Mouse (Mus musculus): ENCODE data around the gene Ndufs2. TPM values are rescaled to one million over a fixed set of nuclear protein-coding genes. Genes with fewer than 3 reads are reported as not detected.

The Ndufs2 gene
- polyA plus RNA-seq, 1 experiment from 2014 or later = 280 TPM

DNA sequence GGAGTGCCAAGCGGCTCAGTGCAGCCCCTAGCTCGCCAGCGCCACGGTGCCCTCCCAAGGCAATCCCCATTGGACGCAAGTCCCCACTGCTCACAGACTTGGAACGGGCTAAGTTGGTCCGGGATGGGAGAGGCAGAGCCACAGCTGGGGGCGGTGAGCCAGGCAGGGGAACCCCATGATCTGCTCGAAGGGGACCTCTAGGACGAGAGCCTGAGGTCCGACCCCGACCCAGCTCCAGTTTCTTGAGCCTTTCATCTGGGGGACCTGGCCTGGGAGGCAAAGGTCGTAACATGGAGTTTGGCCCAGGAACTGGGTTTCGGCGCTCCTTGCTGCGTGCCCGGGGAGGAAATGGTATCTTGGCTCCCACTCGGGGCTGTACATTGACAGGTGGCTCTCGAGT is 35.3 kb upstream of the Ndufs2 start:
- H3K36me3 ChIP-seq (ENCODE audit: control insufficient read depth, insufficient read depth, low read length) = peaks cover 23% of the 10 kb centered on the region
- peak overlapping the region; percentile 94 for H3K4me3 ChIP-seq (ENCODE audit: low read length)
- peak overlapping the region; percentile 99 for H3K9ac ChIP-seq (ENCODE audit: low read depth, low read length)
- no peak overlapping the region for H3K27ac ChIP-seq (ENCODE audit: low read depth, low read length)
- H3K27me3 ChIP-seq (replicated peaks; ENCODE audit: control insufficient read depth, insufficient read depth, low read length) = no peaks in the 10 kb centered on the region
- H3K4me1 ChIP-seq (ENCODE audit: control insufficient read depth, insufficient read depth, low read depth, low read length) = peaks cover 23% of the 10 kb centered on the region
- ATAC-seq = no peak
- H3K9me3 ChIP-seq (ENCODE audit: control insufficient read depth, low read length) = no peaks in the 10 kb centered on the region
- peak overlapping the region; percentile 65 for H3K4me2 ChIP-seq (ENCODE audit: low read length)
- 88% methylated on average over 19 of the region's 19 CpGs for WGBS

DNA sequence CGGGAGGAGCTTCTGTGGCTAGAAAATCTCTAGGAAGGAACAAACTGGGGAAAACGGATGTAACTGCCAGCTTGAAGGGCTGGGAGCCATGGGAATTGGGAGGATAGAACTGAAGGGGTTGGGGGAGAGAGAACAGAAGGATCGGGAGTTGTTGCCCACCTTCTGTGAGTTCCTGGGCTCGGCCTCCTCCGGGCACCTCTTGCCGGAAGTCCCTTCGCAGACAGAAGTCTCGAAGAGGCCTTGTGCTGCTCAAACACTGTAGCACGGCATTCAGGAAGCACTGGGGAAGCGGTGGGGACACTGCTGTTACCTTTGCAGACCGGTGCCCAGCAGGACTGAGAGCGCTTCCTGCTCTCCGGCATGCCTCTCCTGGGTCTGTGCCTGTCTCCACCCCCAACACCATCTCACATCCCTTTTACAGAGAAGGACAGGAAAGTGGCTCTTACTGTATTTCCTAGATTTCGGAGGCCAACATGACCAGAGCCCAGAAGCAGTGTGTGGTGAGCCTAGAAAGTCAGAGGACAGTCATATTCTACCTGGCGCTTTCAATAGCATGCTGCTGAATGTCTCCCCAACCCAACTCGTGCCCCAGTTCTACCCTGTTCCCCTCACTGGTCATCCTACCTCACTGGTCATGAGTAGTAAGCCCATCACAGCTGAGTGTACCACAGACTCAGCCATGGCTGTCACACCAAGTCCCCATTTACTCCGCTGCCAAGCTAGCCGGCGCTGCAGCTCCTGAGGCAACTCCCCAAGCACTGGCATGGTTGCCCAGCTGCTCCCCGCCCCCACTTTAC is 34.1 kb upstream of the Ndufs2 start:
- H3K4me2 ChIP-seq (ENCODE audit: low read length) = no peak overlapping the region
- no peaks in the 10 kb centered on the region for H3K27me3 ChIP-seq (replicated peaks; ENCODE audit: control insufficient read depth, insufficient read depth, low read length)
- no peak overlapping the region for H3K9ac ChIP-seq (ENCODE audit: low read depth, low read length)
- H3K9me3 ChIP-seq (ENCODE audit: control insufficient read depth, low read length) = no peaks in the 10 kb centered on the region
- ATAC-seq = no peak
- WGBS = 83% methylated on average over 20 of the region's 20 CpGs
- peaks cover 23% of the 10 kb centered on the region for H3K36me3 ChIP-seq (ENCODE audit: control insufficient read depth, insufficient read depth, low read length)
- peaks cover 28% of the 10 kb centered on the region for H3K4me1 ChIP-seq (ENCODE audit: control insufficient read depth, insufficient read depth, low read depth, low read length)
- H3K27ac ChIP-seq (ENCODE audit: low read depth, low read length) = no peak overlapping the region
- H3K4me3 ChIP-seq (ENCODE audit: low read length) = no peak overlapping the region

DNA sequence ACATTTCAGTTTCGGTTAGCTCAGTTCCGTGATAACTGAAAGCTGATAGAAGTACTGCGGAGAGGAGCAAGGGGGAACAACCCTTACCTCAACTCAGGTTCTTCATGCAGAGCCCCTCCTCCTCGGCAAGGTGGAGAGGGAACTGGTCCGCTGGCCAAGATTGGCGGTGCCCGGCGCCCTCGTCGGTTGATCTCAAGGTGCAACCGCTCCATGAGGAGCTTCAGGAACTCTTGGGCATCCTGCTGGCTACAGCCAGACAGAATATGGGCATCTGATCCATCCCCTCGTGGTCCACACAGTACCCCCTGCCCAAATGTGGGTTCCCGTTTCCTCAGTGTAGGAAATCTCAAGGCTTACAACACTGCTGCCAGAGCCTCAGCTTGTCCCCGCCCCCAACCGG is 33.3 kb upstream of the Ndufs2 start:
- peaks cover 20% of the 10 kb centered on the region for H3K36me3 ChIP-seq (ENCODE audit: control insufficient read depth, insufficient read depth, low read length)
- no peak overlapping the region for H3K4me3 ChIP-seq (ENCODE audit: low read length)
- no peak for ATAC-seq
- H3K27me3 ChIP-seq (replicated peaks; ENCODE audit: control insufficient read depth, insufficient read depth, low read length) = no peaks in the 10 kb centered on the region
- H3K9me3 ChIP-seq (ENCODE audit: control insufficient read depth, low read length) = no peaks in the 10 kb centered on the region
- no peak overlapping the region for H3K27ac ChIP-seq (ENCODE audit: low read depth, low read length)
- no peak overlapping the region for H3K9ac ChIP-seq (ENCODE audit: low read depth, low read length)
- no peak overlapping the region for H3K4me2 ChIP-seq (ENCODE audit: low read length)
- 89% methylated on average over 15 of the region's 15 CpGs for WGBS
- peaks cover 36% of the 10 kb centered on the region for H3K4me1 ChIP-seq (ENCODE audit: control insufficient read depth, insufficient read depth, low read depth, low read length)

DNA sequence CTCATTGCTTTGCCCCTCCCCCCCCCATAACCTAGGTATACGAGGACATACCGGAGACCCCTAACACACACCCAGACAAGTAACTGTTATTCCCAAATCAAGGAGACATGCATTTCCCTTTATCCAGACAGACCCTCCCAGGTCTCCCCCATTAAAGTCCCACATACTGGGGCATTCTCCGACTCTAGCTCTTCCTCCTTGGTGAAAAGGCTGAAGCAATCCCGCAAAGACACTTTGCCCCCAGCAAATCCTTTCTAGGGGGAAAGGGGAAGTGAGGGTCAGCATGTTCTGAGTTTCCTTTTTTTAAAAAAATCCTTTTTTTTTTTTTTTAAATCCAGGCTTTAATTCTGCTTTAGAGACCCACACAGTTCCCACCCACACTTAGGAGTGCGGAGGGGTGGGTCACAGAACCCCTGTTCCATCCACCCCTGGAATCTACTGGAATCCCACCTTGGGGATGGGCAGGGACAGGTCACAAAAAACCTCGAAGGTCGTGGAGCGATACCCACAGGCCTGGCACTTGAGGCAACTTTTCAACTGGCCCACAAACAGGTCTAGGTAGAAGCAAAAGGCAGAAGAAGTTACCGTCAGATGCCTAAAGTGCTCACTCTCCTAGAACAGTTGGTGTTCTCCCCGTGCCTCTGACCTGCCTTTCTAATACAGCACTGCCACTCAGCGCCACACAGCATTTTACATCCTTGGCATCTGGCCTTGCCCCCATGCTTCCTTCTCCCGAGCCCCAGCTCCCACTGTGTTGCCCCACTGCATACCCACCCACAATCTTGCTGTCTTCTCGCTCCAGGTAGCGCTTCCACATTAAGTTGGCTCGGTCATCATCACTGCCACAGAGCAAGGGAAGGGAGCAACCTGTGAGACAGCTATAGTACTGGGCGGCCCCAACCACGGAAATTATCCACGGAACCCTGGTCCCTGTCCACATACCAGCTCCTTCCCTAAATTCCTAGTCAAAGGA is 32.3 kb upstream of the Ndufs2 start:
- Histone ChIP-seq H3K4me2 (ENCODE audit: low read length) (no peak overlapping the region), H3K27ac (ENCODE audit: low read depth, low read length) (no peak overlapping the region), H3K9ac (ENCODE audit: low read depth, low read length) (no peak overlapping the region), H3K36me3 (ENCODE audit: control insufficient read depth, insufficient read depth, low read length) (peaks cover 15% of the 10 kb centered on the region), H3K4me3 (ENCODE audit: low read length) (no peak overlapping the region), H3K9me3 (ENCODE audit: control insufficient read depth, low read length) (no peaks in the 10 kb centered on the region), H3K27me3 (replicated peaks; ENCODE audit: control insufficient read depth, insufficient read depth, low read length) (no peaks in the 10 kb centered on the region), H3K4me1 (ENCODE audit: control insufficient read depth, insufficient read depth, low read depth, low read length) (peaks cover 36% of the 10 kb centered on the region)
- WGBS = 92% methylated on average over 18 of the region's 18 CpGs
- no peak for ATAC-seq

DNA sequence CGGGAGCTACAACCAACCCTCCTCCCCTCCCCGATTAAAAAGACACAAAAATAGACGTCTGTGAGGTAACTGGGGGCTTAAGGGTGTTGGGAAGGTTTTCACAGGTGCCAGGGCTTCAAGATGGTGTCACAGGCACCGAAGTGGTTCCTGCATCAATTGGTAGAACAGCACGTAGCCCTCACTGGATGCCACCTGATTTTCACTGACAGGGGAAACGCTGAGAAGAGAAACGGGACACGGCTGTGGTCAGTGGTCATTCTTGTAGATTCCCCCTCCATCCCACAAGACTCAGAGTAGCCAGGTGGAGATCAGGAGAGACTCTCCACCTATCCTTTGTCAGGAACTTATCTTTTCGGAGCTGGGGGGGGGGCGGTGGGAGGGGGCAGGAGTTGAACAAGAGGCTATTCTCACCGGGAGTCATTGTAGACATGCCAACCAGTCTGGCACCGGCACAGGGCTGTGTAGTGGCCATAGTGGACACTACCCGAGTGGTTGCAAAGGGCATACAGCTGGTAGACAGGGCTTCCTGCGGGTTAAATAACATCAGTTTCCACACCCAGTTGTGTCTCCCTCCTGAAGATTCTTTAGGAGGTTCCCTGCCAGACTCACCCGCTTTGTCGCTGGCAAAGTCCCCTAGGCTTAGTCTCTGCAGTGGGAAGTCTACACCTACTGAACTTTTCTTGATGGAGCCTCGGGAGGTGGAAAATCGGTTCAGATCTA is 31.1 kb upstream of the Ndufs2 start:
- WGBS = 82% methylated on average over 18 of the region's 18 CpGs
- ATAC-seq = no peak
- Histone ChIP-seq H3K9ac (ENCODE audit: low read depth, low read length) (no peak overlapping the region), H3K9me3 (ENCODE audit: control insufficient read depth, low read length) (no peaks in the 10 kb centered on the region), H3K27me3 (replicated peaks; ENCODE audit: control insufficient read depth, insufficient read depth, low read length) (no peaks in the 10 kb centered on the region), H3K4me3 (ENCODE audit: low read length) (no peak overlapping the region), H3K27ac (ENCODE audit: low read depth, low read length) (no peak overlapping the region), H3K4me2 (ENCODE audit: low read length) (peak overlapping the region; percentile 82), H3K4me1 (ENCODE audit: control insufficient read depth, insufficient read depth, low read depth, low read length) (peaks cover 31% of the 10 kb centered on the region), H3K36me3 (ENCODE audit: control insufficient read depth, insufficient read depth, low read length) (peaks cover 21% of the 10 kb centered on the region)

DNA sequence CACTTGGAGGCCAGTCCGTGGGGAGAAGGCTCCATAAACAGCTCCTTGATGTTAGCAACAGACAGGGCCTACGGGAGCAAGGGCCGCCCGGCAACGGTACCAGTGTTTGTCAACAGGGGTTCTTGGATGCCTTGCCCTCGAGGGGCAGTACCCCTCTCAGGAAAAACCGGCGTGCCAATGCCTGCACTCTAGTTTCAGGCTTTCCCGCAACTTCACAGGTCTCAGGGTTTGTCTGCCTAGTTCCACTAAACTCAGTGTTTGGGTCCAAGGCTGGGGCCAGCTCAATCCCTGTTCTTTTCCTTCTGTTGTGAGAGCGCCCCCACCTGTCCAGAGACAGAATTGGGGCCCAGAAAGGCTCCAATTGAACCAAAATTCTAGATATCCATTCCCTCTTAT is 30.3 kb upstream of the Ndufs2 start:
- 0% methylated on average over 10 of the region's 10 CpGs for WGBS
- H3K4me3 ChIP-seq (ENCODE audit: low read length) = peak overlapping the region; percentile 74
- H3K27ac ChIP-seq (ENCODE audit: low read depth, low read length) = peak overlapping the region; percentile 81
- H3K4me2 ChIP-seq (ENCODE audit: low read length) = peak overlapping the region; percentile 82
- H3K27me3 ChIP-seq (replicated peaks; ENCODE audit: control insufficient read depth, insufficient read depth, low read length) = no peaks in the 10 kb centered on the region
- peak overlapping the region; percentile 61 for H3K9ac ChIP-seq (ENCODE audit: low read depth, low read length)
- H3K36me3 ChIP-seq (ENCODE audit: control insufficient read depth, insufficient read depth, low read length) = peaks cover 25% of the 10 kb centered on the region
- peaks cover 27% of the 10 kb centered on the region for H3K4me1 ChIP-seq (ENCODE audit: control insufficient read depth, insufficient read depth, low read depth, low read length)
- ATAC-seq = peak; percentile 35
- H3K9me3 ChIP-seq (ENCODE audit: control insufficient read depth, low read length) = no peaks in the 10 kb centered on the region

DNA sequence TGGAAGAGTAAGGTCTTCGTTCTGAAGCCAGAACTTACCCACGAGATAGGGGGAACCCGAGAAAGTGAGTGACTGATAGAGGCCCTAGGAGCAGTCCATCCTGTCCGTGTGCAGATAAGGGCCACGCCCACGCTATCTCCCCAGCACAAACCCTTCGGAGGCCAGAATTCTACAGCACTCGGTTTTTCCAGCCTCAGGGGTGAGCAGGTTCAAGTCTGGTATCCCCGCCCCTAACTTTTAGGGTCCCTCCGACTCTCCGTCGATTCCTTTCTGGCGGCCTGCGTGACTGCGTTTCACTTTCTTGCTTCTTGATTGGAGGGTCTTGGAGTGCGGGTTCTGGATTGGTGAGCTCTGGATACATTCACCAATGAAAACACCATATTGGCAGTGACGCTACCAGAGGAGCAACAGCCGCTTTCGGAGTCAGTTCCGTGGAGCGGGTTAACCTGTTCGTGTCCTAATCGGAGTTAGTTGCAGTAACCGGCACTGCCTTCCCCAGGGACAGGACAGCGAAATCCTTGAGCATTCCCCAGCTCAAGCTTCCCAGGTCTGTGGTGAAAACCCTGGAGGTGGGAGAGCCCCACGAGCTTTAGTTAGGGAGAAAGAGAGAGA is 29.8 kb upstream of the Ndufs2 start, which contains the start of gene Ppox:
Gene Ppox (minus strand): TSS at position 271 of the 612 bp plus-strand sequence.
- Histone ChIP-seq H3K9ac (ENCODE audit: low read depth, low read length) (peak within 1 kb of the TSS; percentile 75), H3K27ac (ENCODE audit: low read depth, low read length) (peak within 1 kb of the TSS; percentile 81), H3K27me3 (replicated peaks; ENCODE audit: control insufficient read depth, insufficient read depth, low read length) (no peaks in the 10 kb centered on the region), H3K4me3 (ENCODE audit: low read length) (peak within 1 kb of the TSS; percentile 74), H3K4me1 (ENCODE audit: control insufficient read depth, insufficient read depth, low read depth, low read length) (peaks cover 22% of the 10 kb centered on the region), H3K4me2 (ENCODE audit: low read length) (peak within 1 kb of the TSS; percentile 82), H3K36me3 (ENCODE audit: control insufficient read depth, insufficient read depth, low read length) (peaks cover 26% of the 10 kb centered on the region), H3K9me3 (ENCODE audit: control insufficient read depth, low read length) (no peaks in the 10 kb centered on the region)
- ATAC-seq = peak; percentile 97
- under 1% methylated on average over 26 of the region's 26 CpGs for WGBS

DNA sequence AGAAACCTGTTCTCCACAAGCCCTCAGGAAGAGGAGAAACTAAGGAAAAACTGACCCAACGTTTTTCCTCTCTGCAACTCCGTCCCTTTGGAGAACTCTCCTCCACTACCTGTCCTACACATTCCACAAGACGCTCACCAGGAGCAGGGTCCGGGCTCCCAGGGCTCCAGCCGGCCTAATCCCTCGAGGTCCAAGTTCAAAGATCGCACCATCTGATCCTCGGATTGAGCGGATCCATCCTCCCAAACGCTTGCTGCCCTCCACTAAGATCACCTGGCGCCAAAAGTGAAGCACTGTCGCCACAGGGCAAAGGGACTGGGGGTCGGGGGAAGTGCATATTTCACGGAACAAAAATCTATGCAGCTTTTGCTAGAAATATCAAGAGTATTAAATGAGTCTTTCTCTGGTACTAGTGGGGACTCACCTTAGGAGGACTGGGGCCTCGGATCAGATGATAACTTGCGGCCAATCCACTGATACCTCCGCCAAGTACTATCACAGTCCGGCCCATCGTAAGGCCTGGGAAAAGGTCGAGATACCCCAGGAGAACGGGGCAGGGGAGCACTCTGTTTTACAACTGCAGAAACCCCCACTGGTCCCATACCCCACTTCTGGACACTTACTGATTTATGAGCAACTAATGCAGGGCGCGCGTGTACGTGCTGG is 29.2 kb upstream of the Ndufs2 start:
- H3K27me3 ChIP-seq (replicated peaks; ENCODE audit: control insufficient read depth, insufficient read depth, low read length) = no peaks in the 10 kb centered on the region
- peaks cover 18% of the 10 kb centered on the region for H3K4me1 ChIP-seq (ENCODE audit: control insufficient read depth, insufficient read depth, low read depth, low read length)
- 2% methylated on average over 25 of the region's 25 CpGs for WGBS
- no peaks in the 10 kb centered on the region for H3K9me3 ChIP-seq (ENCODE audit: control insufficient read depth, low read length)
- peaks cover 30% of the 10 kb centered on the region for H3K36me3 ChIP-seq (ENCODE audit: control insufficient read depth, insufficient read depth, low read length)
- peak overlapping the region; percentile 60 for H3K27ac ChIP-seq (ENCODE audit: low read depth, low read length)
- peak overlapping the region; percentile 74 for H3K4me3 ChIP-seq (ENCODE audit: low read length)
- peak overlapping the region; percentile 75 for H3K9ac ChIP-seq (ENCODE audit: low read depth, low read length)
- H3K4me2 ChIP-seq (ENCODE audit: low read length) = peak overlapping the region; percentile 82
- no peak for ATAC-seq

Data from hindbrain, embryonic 16.5 days (tissue).